8 mouse cellular contexts compared by ENCODE assay signal in the genomic region with DNA sequence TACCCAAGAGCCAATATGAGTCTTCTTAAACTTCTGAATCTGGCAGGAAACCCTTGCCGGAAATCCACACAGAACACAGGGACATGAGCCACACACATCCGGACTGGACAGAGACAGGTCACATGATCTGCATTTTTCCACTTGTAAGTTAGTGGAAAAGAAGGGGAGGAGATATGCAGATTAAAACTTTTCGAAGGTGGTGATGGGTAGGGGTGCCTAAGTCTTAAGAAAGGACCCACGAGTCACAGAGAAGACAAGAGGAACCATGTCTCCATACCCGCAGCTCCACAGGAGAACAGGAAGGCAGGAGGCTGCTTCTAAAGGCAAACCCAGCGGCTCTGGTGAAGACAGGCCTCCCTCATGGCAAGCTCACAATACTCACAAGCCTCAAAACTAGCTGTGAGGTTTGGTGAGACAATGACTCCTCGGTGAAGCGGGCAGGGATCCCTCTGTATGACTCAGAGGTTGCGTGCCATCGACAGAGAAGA. TPM values are rescaled to one million over a fixed set of nuclear protein-coding genes. Genes with fewer than 3 reads are reported as not detected.
A peak's percentile ranks its signal among the peaks of the same experiment; 100 is the strongest.
DNase-seq lines count a peak whose midpoint lies in the region; ATAC-seq and TF ChIP-seq lines count a peak whose summit lies in the region.

No protein-coding gene starts in this region.

- WGBS in heart, embryonic 16.5 days = 0% methylated on average over 10 of the region's 10 CpGs
- under 1% methylated on average over 10 of the region's 10 CpGs for WGBS in lung, adult 2 months
- under 1% methylated on average over 10 of the region's 10 CpGs for WGBS in neural tube, embryonic 13.5 days

- peak overlapping the region; percentile 93 for H3K9ac ChIP-seq in heart, embryonic 16.5 days (ENCODE audit: low read length)
- H3K9ac ChIP-seq in neural tube, embryonic 13.5 days = peak overlapping the region; percentile 72

- H3K4me3 ChIP-seq in erythroblast, embryonic 14.5 days (replicated peaks) = peak overlapping the region; percentile 75
- H3K4me3 ChIP-seq in heart, embryonic 16.5 days (ENCODE audit: low read length) = peak overlapping the region; percentile 61
- peak overlapping the region; percentile 81 for H3K4me3 ChIP-seq in lung, adult 2 months (replicated peaks; ENCODE audit: extremely low read depth, low read depth, low read length)
- H3K4me3 ChIP-seq in neural tube, embryonic 13.5 days = peak overlapping the region; percentile 41

- H3K36me3 ChIP-seq in erythroblast, embryonic 14.5 days (ENCODE audit: control insufficient read depth) = no peaks in the 10 kb centered on the region; the same call in 1 of the 2 replicates
- H3K36me3 ChIP-seq in heart, embryonic 16.5 days (ENCODE audit: control insufficient read depth, insufficient read depth) = no peaks in the 10 kb centered on the region
- no peaks in the 10 kb centered on the region for H3K36me3 ChIP-seq in neural tube, embryonic 13.5 days

- peak overlapping the region; percentile 93 for H3K27ac ChIP-seq in heart, embryonic 16.5 days (ENCODE audit: low read length)
- H3K27ac ChIP-seq in neural tube, embryonic 13.5 days (replicated peaks) = peak overlapping the region; percentile 85

- DNase-seq in CD4-positive, CD25-positive, alpha-beta regulatory T cell, adult 2 months (ENCODE audit: low read depth, low spot score) = peak; percentile 87
- peak; percentile 51 to 58 for DNase-seq in adrenal gland, adult 18-20 months (ENCODE audit: low spot score in 2 of 2)
- DNase-seq in kidney, postnatal 10 days = peak; percentile 82
- peak; percentile 70 for DNase-seq in lung, adult 2 months
- DNase-seq in thymus, postnatal 25 days = peak; percentile 53

- H3K4me1 ChIP-seq in erythroblast, embryonic 14.5 days (ENCODE audit: control insufficient read depth) = peaks cover 90% of the 10 kb centered on the region
- H3K4me1 ChIP-seq in heart, embryonic 16.5 days (ENCODE audit: control insufficient read depth, insufficient read depth, low read length) = peaks cover 24% of the 10 kb centered on the region
- H3K4me1 ChIP-seq in lung, adult 2 months (ENCODE audit: control insufficient read depth, insufficient read depth, low read length) = peaks cover 5% of the 10 kb centered on the region; the same call in 1 of the 2 replicates
- peaks cover 25% of the 10 kb centered on the region for H3K4me1 ChIP-seq in neural tube, embryonic 13.5 days (replicated peaks)

- no peak for TF ChIP-seq CTCF in lung, adult 2 months (IDR thresholded peaks at IDR 0.05; ENCODE audit: insufficient read depth, low read length)

- H3K4me2 ChIP-seq in heart, embryonic 16.5 days (ENCODE audit: low read depth, low read length) = peak overlapping the region; percentile 99
- H3K4me2 ChIP-seq in neural tube, embryonic 13.5 days = peak overlapping the region; percentile 72

- ATAC-seq in heart, embryonic 16.5 days (replicated peaks; ENCODE audit: extremely low read depth, insufficient read depth, low FRiP score) = peak; percentile 86
- ATAC-seq in neural tube, embryonic 13.5 days (ENCODE audit: low read depth) = peak; percentile 80

- peaks cover 2% of the 10 kb centered on the region; the same call in 1 of the 2 replicates for H3K27me3 ChIP-seq in erythroblast, embryonic 14.5 days (ENCODE audit: control insufficient read depth)
- no peaks in the 10 kb centered on the region for H3K27me3 ChIP-seq in heart, embryonic 16.5 days (ENCODE audit: control insufficient read depth, insufficient read depth, low read length)
- no peaks in the 10 kb centered on the region for H3K27me3 ChIP-seq in neural tube, embryonic 13.5 days

- no peaks in the 10 kb centered on the region; the same call in 1 of the 2 replicates for H3K9me3 ChIP-seq in erythroblast, embryonic 14.5 days (ENCODE audit: control insufficient read depth, low read length)
- H3K9me3 ChIP-seq in heart, embryonic 16.5 days (replicated peaks; ENCODE audit: control insufficient read depth, low read length) = no peaks in the 10 kb centered on the region
- H3K9me3 ChIP-seq in neural tube, embryonic 13.5 days = no peaks in the 10 kb centered on the region

- peak; percentile 92; the same call in 1 of the 2 replicates for TF ChIP-seq POLR2A in lung, adult 2 months (IDR thresholded peaks at IDR 0.05; ENCODE audit: borderline replicate concordance, extremely low read depth, low read depth, low read length)

RNA-seq across cellular contexts. Expression of a gene that starts 10.6 kb away (rescaled TPM):
- 1,000 to 10,000 TPM; 2,758 to 2,912 TPM for total RNA-seq in adrenal gland, adult 18-20 months (2021)
- 472 and 499 TPM in 2 replicates for polyA plus RNA-seq in erythroblast, embryonic 14.5 days (2012)
- polyA plus RNA-seq in heart, embryonic 16.5 days (2015; fragmentation: Nextera tagmentation; extraction: Ambion mirVana) = 770 and 775 TPM in 2 replicates
- polyA plus RNA-seq in lung, adult 2 months (2012; rRNA removed) = 1,159 and 1,652 TPM in 2 replicates
- 917 and 951 TPM in 2 replicates for polyA plus RNA-seq in neural tube, embryonic 13.5 days (2015; fragmentation: Nextera tagmentation; extraction: Ambion mirVana)

RNA-seq across cellular contexts. Expression of a gene that starts 47.5 kb away (rescaled TPM):
- 100 to 1,000 TPM in 1 of 2 experiments, 10 to 100 TPM in 1; 81.1 to 119 TPM for total RNA-seq in adrenal gland, adult 18-20 months (2021)
- 0.73 and 0.87 TPM in 2 replicates for polyA plus RNA-seq in erythroblast, embryonic 14.5 days (2012)
- 5.7 and 5.8 TPM in 2 replicates for polyA plus RNA-seq in heart, embryonic 16.5 days (2015; fragmentation: Nextera tagmentation; extraction: Ambion mirVana)
- 5.0 and 7.7 TPM in 2 replicates for polyA plus RNA-seq in lung, adult 2 months (2012; rRNA removed)
- 8.5 and 10.2 TPM in 2 replicates for polyA plus RNA-seq in neural tube, embryonic 13.5 days (2015; fragmentation: Nextera tagmentation; extraction: Ambion mirVana)

Comparison
In these comparisons a context has a peak if more than half of its experiments do, and no peak if none do; other contexts are left out.
1. Peak in every context shown above with its lines: DNase-seq, ATAC-seq, H3K4me3 ChIP-seq and H3K27ac ChIP-seq.